Mouse (Mus musculus): ENCODE measurements around the gene Gm44596. TPM values are rescaled to one million over a fixed set of nuclear protein-coding genes. Genes with fewer than 3 reads are reported as not detected.

Gm44596 gene
- polyA plus RNA-seq, 1 experiment, result not detected

- no peaks in the 10 kb centered on the region for H3K4me1 ChIP-seq (ENCODE audit: control insufficient read depth, insufficient read depth, low read length)
- no peaks in the 10 kb centered on the region for H3K9me3 ChIP-seq (replicated peaks; ENCODE audit: control insufficient read depth, insufficient read depth, low read length, poor library complexity, severe bottlenecking)
- peak overlapping the region; percentile 28 for H3K4me3 ChIP-seq (ENCODE audit: low read depth, low read length)
- H3K9ac ChIP-seq (ENCODE audit: low read depth, poor library complexity, severe bottlenecking), result 0 out of 2 replicates have a peak overlapping the region, but pooled peaks have one; percentile 6
- no peak overlapping the region for H3K27ac ChIP-seq (ENCODE audit: insufficient read depth, low read length)
- H3K27me3 ChIP-seq (ENCODE audit: control insufficient read depth, insufficient read depth, low read length, poor library complexity, severe bottlenecking), result no peaks in the 10 kb centered on the region
- TF ChIP-seq POLR2A (IDR thresholded peaks at IDR 0.05; ENCODE audit: insufficient read depth, low read length) (no peak), CTCF (IDR thresholded peaks at IDR 0.05; ENCODE audit: low read depth, low read length) (no peak), EP300 (IDR thresholded peaks at IDR 0.05; ENCODE audit: insufficient read depth, low read depth, low read length) (no peak)
- H3K36me3 ChIP-seq (ENCODE audit: control insufficient read depth, insufficient read depth, low read length, poor library complexity, severe bottlenecking), result no peaks in the 10 kb centered on the region
Observed at GRCm38 (mm10) chr6:128399421-128400185, 24.3 kb downstream of the Gm44596 start.

DNA sequence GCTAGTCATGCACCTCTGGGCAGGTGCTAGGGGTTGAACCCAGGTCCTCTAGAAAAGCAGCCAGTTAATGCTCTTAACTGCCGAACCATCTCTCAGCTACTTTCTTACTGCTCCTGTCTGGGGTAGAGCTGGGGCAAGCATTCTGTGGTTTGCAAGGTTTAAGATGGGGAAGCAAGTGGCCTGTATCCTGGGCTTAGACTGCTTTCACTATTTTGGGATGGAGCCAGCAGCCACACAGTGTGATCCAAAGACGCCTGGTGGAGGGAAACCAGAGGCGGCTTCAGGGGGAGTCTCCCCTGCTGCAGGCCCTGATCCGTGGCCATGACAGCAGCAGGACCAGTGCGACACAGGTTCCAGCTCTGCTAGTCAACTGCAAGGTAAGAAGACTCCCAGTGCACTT is 29.4 kb downstream of the Gm44596 start:
- H3K27me3 ChIP-seq (ENCODE audit: control insufficient read depth, insufficient read depth, low read length, poor library complexity, severe bottlenecking), result no peaks in the 10 kb centered on the region
- H3K4me1 ChIP-seq (ENCODE audit: control insufficient read depth, insufficient read depth, low read length), result peaks cover 10% of the 10 kb centered on the region
- TF ChIP-seq CTCF (IDR thresholded peaks at IDR 0.05; ENCODE audit: low read depth, low read length), result no peak
- TF ChIP-seq EP300 (IDR thresholded peaks at IDR 0.05; ENCODE audit: insufficient read depth, low read depth, low read length), result no peak
- TF ChIP-seq POLR2A (IDR thresholded peaks at IDR 0.05; ENCODE audit: insufficient read depth, low read length), result no peak
- no peak overlapping the region for H3K4me3 ChIP-seq (ENCODE audit: low read depth, low read length)
- H3K36me3 ChIP-seq (ENCODE audit: control insufficient read depth, insufficient read depth, low read length, poor library complexity, severe bottlenecking), result no peaks in the 10 kb centered on the region
- no peak overlapping the region for H3K27ac ChIP-seq (ENCODE audit: insufficient read depth, low read length)
- H3K9ac ChIP-seq (ENCODE audit: low read depth, poor library complexity, severe bottlenecking), result no peak overlapping the region
- no peaks in the 10 kb centered on the region for H3K9me3 ChIP-seq (replicated peaks; ENCODE audit: control insufficient read depth, insufficient read depth, low read length, poor library complexity, severe bottlenecking)

- Histone ChIP-seq H3K9ac (ENCODE audit: low read depth, poor library complexity, severe bottlenecking) (no peak overlapping the region), H3K4me3 (ENCODE audit: low read depth, low read length) (no peak overlapping the region), H3K36me3 (ENCODE audit: control insufficient read depth, insufficient read depth, low read length, poor library complexity, severe bottlenecking) (peaks cover 9% of the 10 kb centered on the region), H3K4me1 (ENCODE audit: control insufficient read depth, insufficient read depth, low read length) (peaks cover 12% of the 10 kb centered on the region), H3K9me3 (replicated peaks; ENCODE audit: control insufficient read depth, insufficient read depth, low read length, poor library complexity, severe bottlenecking) (no peaks in the 10 kb centered on the region), H3K27me3 (ENCODE audit: control insufficient read depth, insufficient read depth, low read length, poor library complexity, severe bottlenecking) (no peaks in the 10 kb centered on the region), H3K27ac (ENCODE audit: insufficient read depth, low read length) (peak overlapping the region; percentile 31; the same call in 1 of the 2 replicates)
- TF ChIP-seq CTCF (IDR thresholded peaks at IDR 0.05; ENCODE audit: low read depth, low read length) (no peak), POLR2A (IDR thresholded peaks at IDR 0.05; ENCODE audit: insufficient read depth, low read length) (no peak), EP300 (IDR thresholded peaks at IDR 0.05; ENCODE audit: insufficient read depth, low read depth, low read length) (peak; percentile 92)
Observed at GRCm38 (mm10) chr6:128408544-128409125, 33.3 kb downstream of the Gm44596 start.

DNA sequence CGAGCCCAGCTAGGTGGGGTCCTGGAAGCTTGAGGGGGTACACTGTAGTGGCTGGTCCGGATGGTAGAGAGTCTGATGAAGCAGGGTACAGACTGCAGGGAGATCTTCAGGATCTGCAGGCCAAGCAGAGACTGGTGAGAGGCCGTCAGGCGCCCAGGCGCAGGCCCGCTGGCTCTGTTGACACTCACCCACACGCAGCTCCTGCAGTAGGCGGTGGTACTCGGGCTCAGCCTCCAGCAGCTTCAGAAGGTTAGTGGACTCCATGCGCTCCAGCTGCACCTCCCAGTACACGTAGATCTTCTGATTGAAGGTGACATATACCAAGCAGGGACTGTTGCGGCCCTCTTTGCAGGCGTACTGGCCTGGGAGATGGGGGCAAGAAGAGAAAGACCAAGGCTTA is 35.0 kb downstream of the Gm44596 start:
- no peak overlapping the region for H3K27ac ChIP-seq (ENCODE audit: insufficient read depth, low read length)
- H3K4me1 ChIP-seq (ENCODE audit: control insufficient read depth, insufficient read depth, low read length), result peaks cover 12% of the 10 kb centered on the region
- no peaks in the 10 kb centered on the region for H3K27me3 ChIP-seq (ENCODE audit: control insufficient read depth, insufficient read depth, low read length, poor library complexity, severe bottlenecking)
- no peak overlapping the region for H3K4me3 ChIP-seq (ENCODE audit: low read depth, low read length)
- no peaks in the 10 kb centered on the region for H3K9me3 ChIP-seq (replicated peaks; ENCODE audit: control insufficient read depth, insufficient read depth, low read length, poor library complexity, severe bottlenecking)
- no peak overlapping the region for H3K9ac ChIP-seq (ENCODE audit: low read depth, poor library complexity, severe bottlenecking)
- peaks cover 9% of the 10 kb centered on the region for H3K36me3 ChIP-seq (ENCODE audit: control insufficient read depth, insufficient read depth, low read length, poor library complexity, severe bottlenecking)
- TF ChIP-seq POLR2A (IDR thresholded peaks at IDR 0.05; ENCODE audit: insufficient read depth, low read length) (no peak), EP300 (IDR thresholded peaks at IDR 0.05; ENCODE audit: insufficient read depth, low read depth, low read length) (no peak), CTCF (IDR thresholded peaks at IDR 0.05; ENCODE audit: low read depth, low read length) (no peak)

GRCm38 (mm10) chr6:128411115-128411514 is 35.8 kb downstream of the Gm44596 start:
- Histone ChIP-seq H3K9ac (ENCODE audit: low read depth, poor library complexity, severe bottlenecking) (no peak overlapping the region), H3K9me3 (replicated peaks; ENCODE audit: control insufficient read depth, insufficient read depth, low read length, poor library complexity, severe bottlenecking) (no peaks in the 10 kb centered on the region), H3K36me3 (ENCODE audit: control insufficient read depth, insufficient read depth, low read length, poor library complexity, severe bottlenecking) (peaks cover 9% of the 10 kb centered on the region), H3K4me1 (ENCODE audit: control insufficient read depth, insufficient read depth, low read length) (peaks cover 12% of the 10 kb centered on the region), H3K27ac (ENCODE audit: insufficient read depth, low read length) (no peak overlapping the region), H3K27me3 (ENCODE audit: control insufficient read depth, insufficient read depth, low read length, poor library complexity, severe bottlenecking) (no peaks in the 10 kb centered on the region), H3K4me3 (ENCODE audit: low read depth, low read length) (no peak overlapping the region)
- TF ChIP-seq CTCF (IDR thresholded peaks at IDR 0.05; ENCODE audit: low read depth, low read length), result peak; percentile 27
- no peak for TF ChIP-seq EP300 (IDR thresholded peaks at IDR 0.05; ENCODE audit: insufficient read depth, low read depth, low read length)

DNA sequence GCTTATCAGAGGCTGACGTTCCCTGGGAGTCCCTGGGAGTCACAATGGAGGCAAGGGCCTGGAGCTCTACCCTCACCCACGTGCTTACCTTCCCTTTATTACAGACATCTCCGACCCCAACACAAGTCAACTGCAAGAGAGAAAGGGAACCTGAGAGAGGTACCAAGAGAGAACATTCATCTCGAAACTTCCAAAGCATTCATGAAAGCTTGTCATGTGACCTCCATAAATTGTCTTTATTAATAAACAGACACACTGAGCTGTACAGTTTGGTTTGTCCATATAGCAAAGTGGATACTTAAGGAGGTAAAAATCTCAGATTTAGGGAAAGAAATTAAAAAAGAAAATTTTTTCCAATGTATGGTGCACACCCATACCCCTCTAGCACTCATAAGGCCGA is 40.9 kb downstream of the Gm44596 start:
- peaks cover 1% of the 10 kb centered on the region for H3K36me3 ChIP-seq (ENCODE audit: control insufficient read depth, insufficient read depth, low read length, poor library complexity, severe bottlenecking)
- H3K9ac ChIP-seq (ENCODE audit: low read depth, poor library complexity, severe bottlenecking), result no peak overlapping the region
- TF ChIP-seq EP300 (IDR thresholded peaks at IDR 0.05; ENCODE audit: insufficient read depth, low read depth, low read length), result no peak
- TF ChIP-seq POLR2A (IDR thresholded peaks at IDR 0.05; ENCODE audit: insufficient read depth, low read length), result no peak
- no peak overlapping the region for H3K4me3 ChIP-seq (ENCODE audit: low read depth, low read length)
- no peaks in the 10 kb centered on the region for H3K27me3 ChIP-seq (ENCODE audit: control insufficient read depth, insufficient read depth, low read length, poor library complexity, severe bottlenecking)
- H3K9me3 ChIP-seq (replicated peaks; ENCODE audit: control insufficient read depth, insufficient read depth, low read length, poor library complexity, severe bottlenecking), result no peaks in the 10 kb centered on the region
- no peaks in the 10 kb centered on the region for H3K4me1 ChIP-seq (ENCODE audit: control insufficient read depth, insufficient read depth, low read length)
- no peak overlapping the region for H3K27ac ChIP-seq (ENCODE audit: insufficient read depth, low read length)
